Mouse (Mus musculus) kidney, postnatal 25 days (tissue): ENCODE data around the gene Scin.
"Not testable (repeated sequence)": the region's sequence is repeated elsewhere in the genome, so short reads cannot be mapped to it uniquely, and the experiment has no call there.

Source experiments
- DNase-seq, 2 experiments: peaks; one replicate each; pipeline ENCODE4 v3.0.0; 2021; ENCODE audit warnings: mixed read lengths in 2 of 2

The Scin gene

GRCm38 (mm10) chr12:40133573-40134271 lies at the start of gene Scin:
Scin (minus strand) TSS chr12:40134228.
- DNase-seq, result peak; percentile 67 to 77

GRCm38 (mm10) chr12:40177089-40177488 lies 43.1 kb upstream of the Scin start:
- DNase-seq, result peak; percentile 40 to 51

- no peak for DNase-seq
These were observed 42.1 kb upstream of the Scin start for GRCm38 (mm10) chr12:40176158-40176557.

- not testable (repeated sequence) for DNase-seq
These were observed 41.1 kb upstream of the Scin start for GRCm38 (mm10) chr12:40175171-40175570.

GRCm38 (mm10) chr12:40171637-40172036 lies 37.6 kb upstream of the Scin start:
- no peak for DNase-seq

- DNase-seq, result no peak
These were observed 35.6 kb upstream of the Scin start for GRCm38 (mm10) chr12:40169675-40170074.

GRCm38 (mm10) chr12:40164621-40165020 lies 30.6 kb upstream of the Scin start:
- no peak for DNase-seq

GRCm38 (mm10) chr12:40160777-40161176 lies 26.7 kb upstream of the Scin start:
- no peak for DNase-seq

GRCm38 (mm10) chr12:40154188-40154587 lies 20.2 kb upstream of the Scin start:
- DNase-seq, result no peak

GRCm38 (mm10) chr12:40152353-40153069 lies 18.5 kb upstream of the Scin start:
- no peak for DNase-seq

GRCm38 (mm10) chr12:40147319-40147718 lies 13.3 kb upstream of the Scin start:
- DNase-seq, result no peak

GRCm38 (mm10) chr12:40146510-40146909 lies 12.5 kb upstream of the Scin start:
- no peak for DNase-seq

GRCm38 (mm10) chr12:40140706-40141105 lies 6.7 kb upstream of the Scin start:
- no peak for DNase-seq

- DNase-seq, result no peak
These were observed 5.6 kb upstream of the Scin start for GRCm38 (mm10) chr12:40139484-40140245.

- DNase-seq, result peak; percentile 17 to 50
These were observed 501 bp upstream of the Scin start for GRCm38 (mm10) chr12:40134529-40134928.

GRCm38 (mm10) chr12:40133194-40133572 lies 845 bp downstream of the Scin start:
- no peak for DNase-seq

- no peak for DNase-seq
These were observed 15.2 kb downstream of the Scin start for GRCm38 (mm10) chr12:40118872-40119271.

- peak; percentile 47 to 64 for DNase-seq
These were observed 17.0 kb downstream of the Scin start for GRCm38 (mm10) chr12:40117045-40117444.

- no peak for DNase-seq
These were observed 17.8 kb downstream of the Scin start for GRCm38 (mm10) chr12:40116214-40116613.

- no peak for DNase-seq
These were observed 19.1 kb downstream of the Scin start for GRCm38 (mm10) chr12:40114883-40115282.

- DNase-seq, result no peak
These were observed 20.0 kb downstream of the Scin start for GRCm38 (mm10) chr12:40114020-40114419.

- DNase-seq, result no peak
These were observed 20.4 kb downstream of the Scin start for GRCm38 (mm10) chr12:40113605-40114004.

GRCm38 (mm10) chr12:40109227-40109626 lies 24.8 kb downstream of the Scin start:
- no peak for DNase-seq

GRCm38 (mm10) chr12:40108143-40108542 lies 25.9 kb downstream of the Scin start:
- no peak for DNase-seq
